Mouse (Mus musculus) embryo, embryonic 9.5 days (tissue): ENCODE results near the gene Zc3h12a.

Experiments
- DNase-seq: peaks from one replicate; pipeline ENCODE4 v3.0.0-alpha.2; 2017; ENCODE audit errors: extremely low spot score

The Zc3h12a gene

GRCm38 (mm10) chr4:125144627-125145026 is 17.0 kb upstream of the Zc3h12a start:
- DNase-seq, result no peak

DNA sequence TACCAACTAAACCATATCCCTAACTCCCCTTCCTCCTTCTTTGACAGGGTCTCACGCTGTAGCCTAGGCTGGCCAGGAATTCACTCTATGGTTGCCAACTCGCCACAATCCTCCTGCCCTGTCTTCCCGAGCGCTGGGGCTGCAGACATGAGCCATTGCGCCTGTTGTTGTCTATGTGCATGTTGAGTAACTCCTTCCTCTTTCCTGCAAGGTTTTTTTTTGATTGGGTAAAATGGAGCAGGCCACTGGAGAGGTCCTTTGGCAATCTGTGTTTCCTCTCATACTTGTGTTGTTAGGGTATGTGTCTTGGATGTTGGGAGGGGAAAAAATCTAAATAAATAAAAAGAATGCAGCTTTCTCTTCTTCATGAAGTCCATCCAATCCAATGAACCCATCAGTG is 16.6 kb upstream of the Zc3h12a start:
- DNase-seq, result no peak

DNA sequence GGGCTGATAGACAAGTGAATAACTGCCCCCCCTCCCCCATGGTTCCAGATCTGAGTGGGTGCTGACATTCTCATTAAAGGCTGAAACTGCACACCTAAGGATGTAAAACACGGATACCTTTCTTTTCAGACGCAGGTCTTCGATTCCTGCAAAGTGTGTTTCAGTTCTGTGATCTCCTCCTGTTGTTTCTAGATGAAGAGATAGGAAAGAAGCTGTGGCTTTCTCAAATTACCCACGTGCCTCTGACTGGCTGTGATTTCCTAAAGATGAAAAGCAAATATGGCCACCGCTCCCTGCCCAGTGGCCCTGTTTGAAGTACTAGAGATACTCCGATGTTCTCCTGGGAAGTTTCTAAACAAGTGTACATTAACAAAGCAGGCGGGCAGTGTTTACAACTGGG is 10.7 kb upstream of the Zc3h12a start:
- no peak for DNase-seq

DNA sequence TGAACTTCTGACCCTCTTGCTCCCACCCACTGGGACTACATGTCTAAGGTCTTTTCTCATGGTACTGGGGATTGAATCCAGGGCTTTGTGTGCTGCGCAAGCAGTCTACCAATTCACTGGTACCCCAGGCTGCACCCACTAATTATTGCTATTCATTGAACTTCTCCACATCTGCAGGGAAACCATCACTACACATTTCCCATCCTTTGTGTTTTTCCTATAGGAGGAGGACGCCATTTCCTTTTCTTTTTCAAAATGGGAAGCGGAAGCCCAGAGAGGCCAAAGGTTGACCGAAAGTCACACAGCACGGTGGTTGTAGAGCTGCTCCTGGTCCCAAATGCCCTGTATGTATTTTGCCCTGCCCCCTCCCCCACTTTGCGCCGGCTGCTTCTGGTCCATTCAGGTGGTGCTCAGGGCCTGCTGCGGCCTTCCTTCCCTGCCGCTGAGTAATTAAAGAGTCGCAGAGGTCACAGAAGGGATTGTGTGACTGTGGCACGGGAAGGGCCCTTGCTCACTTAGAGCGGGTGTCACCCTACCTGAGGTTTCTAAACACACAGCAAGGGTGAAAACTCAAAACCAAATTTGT is 8.8 kb upstream of the Zc3h12a start:
- DNase-seq, result no peak

- DNase-seq, result no peak
These were observed 7.6 kb upstream of the Zc3h12a start for GRCm38 (mm10) chr4:125135076-125135855.

DNA sequence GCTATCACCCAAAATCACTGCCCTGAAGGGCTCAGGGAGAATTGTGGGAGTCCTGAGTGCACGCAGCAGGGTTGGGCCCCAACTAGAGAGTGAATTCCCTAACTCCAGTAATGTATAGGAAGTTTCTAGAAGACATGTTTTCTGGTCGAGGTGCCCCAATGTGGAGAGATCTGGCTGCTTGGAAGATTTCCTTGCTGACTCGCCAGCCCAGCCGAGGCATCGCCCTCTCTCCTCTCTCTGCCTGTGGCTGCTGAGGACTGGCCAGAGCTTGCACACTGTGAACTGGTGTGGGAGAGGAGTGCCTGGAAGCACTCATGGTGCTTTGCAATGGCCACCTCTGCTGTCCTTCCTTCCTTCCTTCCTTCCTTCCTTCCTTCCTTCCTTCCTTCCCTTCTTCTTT is 7.0 kb upstream of the Zc3h12a start:
- DNase-seq, result no peak

DNA sequence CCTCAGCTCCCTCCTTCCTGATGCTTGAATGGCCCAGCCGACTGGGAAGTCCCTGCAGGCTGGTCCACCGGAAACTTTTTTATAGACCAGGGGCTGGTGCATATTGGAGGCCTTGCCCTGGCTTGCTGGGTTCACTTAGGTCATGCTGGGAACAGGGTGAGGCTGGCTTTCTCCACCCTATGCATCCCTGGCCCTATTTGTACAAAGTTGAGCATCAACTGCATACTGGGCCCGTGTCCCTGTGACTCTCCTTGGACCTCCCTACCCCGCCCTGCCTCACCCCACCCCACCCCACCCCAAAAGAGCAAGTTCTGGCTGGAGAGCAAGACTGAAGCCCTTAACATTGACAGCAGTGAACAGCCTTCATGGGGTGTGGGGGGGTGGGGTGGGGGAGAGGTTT is 6.6 kb upstream of the Zc3h12a start:
- no peak for DNase-seq

- peak; percentile 58 for DNase-seq
These were observed 4.8 kb upstream of the Zc3h12a start for GRCm38 (mm10) chr4:125132394-125132793.

GRCm38 (mm10) chr4:125131493-125131892 is 3.9 kb upstream of the Zc3h12a start:
- no peak for DNase-seq

DNA sequence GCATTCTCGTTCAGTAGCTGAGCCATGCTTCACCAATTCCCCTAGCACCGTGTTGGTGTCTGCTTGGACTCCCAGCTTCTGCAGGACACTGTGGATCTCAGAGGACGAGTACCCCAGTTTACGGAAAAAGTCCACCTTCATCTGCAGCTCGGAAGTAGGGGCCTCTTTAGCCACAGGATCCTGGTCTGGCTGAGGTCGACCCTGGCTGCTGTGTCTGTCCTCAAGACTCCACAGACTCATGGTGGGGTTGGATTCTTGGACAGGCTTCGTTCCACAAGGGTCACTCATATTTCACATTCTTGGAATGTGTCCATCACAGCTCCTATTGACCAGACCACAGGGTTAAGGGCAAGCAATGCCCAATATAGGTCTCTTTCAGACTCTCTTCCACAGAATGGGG is 879 bp downstream of the Zc3h12a start:
- DNase-seq, result no peak

DNA sequence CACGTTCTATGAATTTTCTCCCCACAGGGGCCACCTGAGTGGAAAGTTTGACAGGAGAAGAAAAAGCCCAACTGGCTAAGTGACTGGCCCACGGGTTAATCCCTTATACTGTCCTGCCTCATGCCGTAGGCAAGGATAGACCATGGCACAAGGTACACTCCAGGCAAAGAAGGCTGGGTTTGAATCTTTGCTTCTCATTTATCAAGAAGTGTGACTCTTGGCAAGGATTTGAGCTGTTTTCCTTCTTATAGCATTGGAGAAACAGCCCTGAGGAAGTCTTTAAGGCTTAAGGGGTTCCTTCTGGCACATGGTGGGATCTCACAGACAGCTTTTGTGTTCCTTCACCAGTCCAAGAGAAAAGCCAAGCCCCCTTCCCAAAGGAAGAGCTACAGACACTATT is 1.5 kb downstream of the Zc3h12a start:
- DNase-seq, result no peak

DNA sequence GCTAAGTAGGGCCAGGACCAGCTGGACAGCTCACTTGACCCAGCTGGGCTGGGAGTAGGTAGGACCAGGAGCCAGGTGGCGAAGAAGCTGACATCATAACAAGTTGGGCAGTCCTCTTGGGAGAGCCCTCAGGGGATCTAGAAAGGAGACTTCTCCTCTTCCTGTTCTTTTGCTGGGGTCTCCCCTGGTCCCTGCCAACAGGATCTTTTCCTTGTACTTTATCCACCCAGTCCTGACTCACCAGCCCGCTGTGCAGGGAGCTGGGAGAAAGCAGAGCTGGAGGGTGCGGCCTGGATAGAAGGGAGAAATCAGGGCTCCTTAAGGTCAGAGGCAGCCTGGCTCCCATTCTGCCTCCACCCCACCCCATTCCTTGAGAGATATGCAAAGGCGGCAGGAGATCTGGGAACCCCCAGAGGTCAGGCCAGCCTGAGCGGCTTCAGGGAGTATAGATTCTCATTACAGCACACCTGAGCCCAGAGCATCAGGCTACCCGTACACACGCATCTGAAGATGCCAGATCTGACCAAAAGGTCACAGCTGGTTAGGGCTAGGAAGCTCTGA is 2.2 kb downstream of the Zc3h12a start:
- DNase-seq, result no peak

- no peak for DNase-seq
These were observed 3.0 kb downstream of the Zc3h12a start for GRCm38 (mm10) chr4:125124424-125125209.

GRCm38 (mm10) chr4:125123279-125123671 is 4.4 kb downstream of the Zc3h12a start:
- no peak for DNase-seq

DNA sequence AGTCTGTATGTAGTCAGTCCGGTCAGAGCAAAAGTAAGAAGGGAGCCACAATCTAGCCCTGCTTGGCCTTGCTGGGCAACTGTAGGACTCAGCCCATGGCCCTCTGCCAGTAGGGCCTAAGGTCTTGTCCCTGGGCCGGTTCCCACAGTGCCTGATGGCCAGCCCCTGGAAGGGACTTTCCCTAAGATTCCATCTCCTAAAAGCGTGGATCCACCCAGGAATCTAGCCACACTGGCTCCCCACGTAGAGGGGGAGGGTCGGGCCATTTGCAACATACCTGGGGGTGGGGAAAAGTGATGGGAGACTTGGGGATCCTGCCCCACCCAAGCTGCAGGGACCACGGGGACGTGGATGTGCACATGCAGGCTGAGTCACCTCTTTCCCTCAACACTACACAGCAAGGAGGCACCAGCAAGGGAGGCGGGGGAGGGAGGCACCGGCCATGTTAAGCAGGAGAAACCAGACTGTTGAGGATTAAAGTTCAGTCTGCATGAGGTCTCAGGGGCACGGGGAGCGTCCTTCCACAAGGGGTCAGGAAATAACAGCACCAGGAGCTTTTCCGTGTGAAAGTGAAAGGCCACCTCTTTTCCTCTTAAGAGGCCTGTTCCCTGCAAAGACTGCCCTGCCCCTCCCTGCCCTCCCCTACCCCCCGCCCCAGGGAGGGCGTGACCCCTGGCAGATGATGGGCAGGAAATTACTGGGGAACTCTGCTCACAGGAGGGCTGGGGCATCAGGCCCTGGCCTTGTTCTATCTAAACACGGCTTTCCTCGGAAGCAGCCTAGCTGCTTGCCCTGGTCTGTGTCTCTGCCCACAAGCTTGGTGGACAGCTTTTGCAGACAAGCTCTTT is 5.0 kb downstream of the Zc3h12a start:
- peak; percentile 61 for DNase-seq

DNA sequence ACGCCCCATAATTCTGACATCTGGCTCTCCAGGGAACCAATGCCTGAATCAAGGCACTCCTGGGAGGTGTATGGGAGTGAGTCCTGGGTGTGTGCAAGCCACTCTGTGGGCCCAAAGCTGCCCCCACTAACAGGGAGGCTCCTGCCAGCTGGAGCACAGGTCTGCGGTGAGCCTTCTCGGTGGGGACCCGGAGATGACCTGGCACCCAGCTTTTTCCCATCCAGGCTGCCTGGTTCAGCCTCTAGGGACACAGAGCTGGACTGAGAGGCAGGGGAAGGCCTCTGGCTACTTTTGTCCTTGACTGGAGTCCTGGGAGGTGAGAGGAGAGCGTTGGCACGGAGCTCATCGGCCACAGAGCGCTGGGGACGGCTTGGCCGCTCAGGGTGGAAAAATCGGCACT is 7.9 kb downstream of the Zc3h12a start:
- no peak for DNase-seq

DNA sequence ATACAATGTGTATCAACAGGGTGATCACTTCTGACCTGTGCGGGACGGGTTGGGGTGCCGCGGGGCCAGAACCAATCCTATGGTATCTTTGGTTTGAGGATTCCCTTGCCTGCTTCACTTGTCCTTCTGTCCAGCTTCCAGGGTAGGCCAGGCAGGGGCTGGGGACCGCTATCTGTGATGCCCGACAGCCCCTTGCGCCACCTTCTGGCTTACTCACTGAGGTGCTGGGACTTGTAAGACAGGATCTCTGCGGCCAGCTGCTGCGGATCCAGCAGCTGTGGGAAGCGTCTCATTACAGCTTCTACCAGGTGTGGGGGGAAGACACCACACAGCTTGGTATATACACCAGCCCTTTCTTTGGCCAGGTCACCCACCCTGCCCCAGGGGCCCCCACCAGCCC is 8.6 kb downstream of the Zc3h12a start:
- peak; percentile 60 for DNase-seq

DNA sequence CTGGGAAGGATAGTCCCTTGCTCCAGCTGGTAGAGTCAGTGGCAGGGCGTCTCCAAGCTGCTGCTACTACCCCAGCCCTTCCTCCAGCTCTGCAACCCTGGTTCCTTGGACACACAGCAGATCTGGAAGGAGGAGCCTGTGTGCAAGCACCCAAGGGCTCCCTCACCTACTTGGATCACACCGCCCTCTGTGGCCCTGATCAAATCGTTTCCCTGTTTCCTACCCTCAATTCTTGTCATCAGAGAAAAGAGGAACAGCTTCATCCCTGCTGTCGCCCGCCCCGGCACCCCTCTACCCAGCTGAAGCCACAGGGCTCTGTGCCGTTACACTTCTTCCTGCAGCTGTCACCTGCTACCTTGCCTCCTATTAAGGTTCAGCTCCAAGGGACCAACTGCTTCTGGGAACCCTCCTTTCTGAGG is 9.7 kb downstream of the Zc3h12a start:
- DNase-seq, result no peak

DNA sequence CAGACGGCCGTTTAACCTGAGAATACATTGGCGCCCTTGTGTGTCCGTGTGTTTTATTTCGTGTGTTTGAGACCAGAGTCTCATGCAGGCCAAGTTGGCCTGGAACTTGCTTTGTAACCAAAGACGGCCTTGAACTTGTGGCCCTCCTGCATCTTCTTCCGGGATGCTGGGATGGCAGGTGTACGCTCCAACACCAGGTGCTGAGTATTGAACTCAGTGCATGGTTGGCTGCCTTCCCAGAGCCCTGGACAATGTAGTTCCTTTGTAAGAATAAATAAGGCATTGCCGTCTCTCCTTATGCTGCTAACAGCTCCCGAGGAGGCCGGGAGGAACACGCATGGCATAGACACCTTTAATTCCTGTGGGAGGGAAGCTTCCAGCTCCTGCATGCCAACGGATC is 10.7 kb downstream of the Zc3h12a start:
- no peak for DNase-seq

DNA sequence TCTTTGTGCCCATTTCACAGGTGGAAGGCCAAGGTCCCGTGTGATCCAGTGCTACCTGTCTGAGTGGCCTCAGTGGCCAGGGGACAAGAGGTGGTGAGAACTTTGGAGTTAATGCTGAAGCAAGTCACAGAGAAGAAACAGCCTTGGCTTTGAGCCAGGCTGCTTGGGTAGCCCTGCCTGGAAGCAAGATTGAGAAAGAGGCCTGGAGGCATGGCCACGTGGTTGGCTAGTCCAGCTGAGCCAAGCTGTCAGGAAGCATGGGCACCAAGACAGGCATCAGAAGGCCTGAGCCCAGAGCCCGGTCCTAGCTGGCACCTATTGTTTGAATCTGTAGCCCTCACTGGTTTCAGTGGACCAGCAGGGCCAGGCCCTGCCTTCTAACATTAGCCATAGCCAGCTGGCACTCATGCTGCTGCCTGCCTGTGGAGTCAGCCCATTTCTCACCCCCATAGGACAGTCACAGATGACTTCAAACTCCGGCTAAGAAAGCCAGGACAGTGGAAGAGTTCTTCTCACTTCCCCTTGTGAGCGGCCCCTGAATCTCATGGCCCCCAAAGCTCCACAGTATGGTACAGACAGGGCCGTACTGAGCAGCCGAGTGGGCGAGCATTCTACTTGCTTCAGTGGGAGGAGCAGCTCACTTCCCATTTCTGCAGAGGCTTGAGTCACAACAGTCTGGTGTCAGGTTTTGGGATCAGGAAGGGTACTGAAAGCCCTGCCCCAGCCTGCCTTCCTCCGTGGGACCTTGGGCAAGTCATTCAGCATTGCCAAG is 11.4 kb downstream of the Zc3h12a start:
- no peak for DNase-seq

- no peak for DNase-seq
These were observed 11.9 kb downstream of the Zc3h12a start for GRCm38 (mm10) chr4:125115710-125116089.
